Mouse (Mus musculus): ENCODE measurements at regions not wholly inside any gene's neighbourhood (a gene's known extent, or its start where the extent isn't known, plus 50 kb on each side); places are given as distances from the start of the nearest gene placed in this dataset.

GRCm38 (mm10) chr13:15907806-15908205, 103.8 kb upstream of the Inhba start:
- ATAC-seq (ENCODE audit: low FRiP score), result no peak
- Histone ChIP-seq H3K27me3 (ENCODE audit: control insufficient read depth, insufficient read depth, low read length) (no peaks in the 10 kb centered on the region), H3K4me2 (no peak overlapping the region), H3K9ac (ENCODE audit: low read length) (no peak overlapping the region), H3K4me1 (ENCODE audit: control insufficient read depth, insufficient read depth, low read length) (no peaks in the 10 kb centered on the region), H3K4me3 (ENCODE audit: low read depth, low read length) (no peak overlapping the region), H3K9me3 (ENCODE audit: control insufficient read depth, low read length) (no peaks in the 10 kb centered on the region), H3K27ac (ENCODE audit: low read depth, low read length) (no peak overlapping the region), H3K36me3 (ENCODE audit: control insufficient read depth, insufficient read depth, low read length) (no peaks in the 10 kb centered on the region)
- no peak for DNase-seq (ENCODE audit: low spot score, missing footprints)
- 63% methylated on average over 1 of the region's 1 CpGs for WGBS

GRCm38 (mm10) chr13:15910578-15910977, 101.1 kb upstream of the Inhba start:
- 80% methylated on average over 2 of the region's 2 CpGs for WGBS
- Histone ChIP-seq H3K4me3 (ENCODE audit: low read depth, low read length) (no peak overlapping the region), H3K4me1 (ENCODE audit: control insufficient read depth, insufficient read depth, low read length) (no peaks in the 10 kb centered on the region), H3K4me2 (no peak overlapping the region), H3K27ac (ENCODE audit: low read depth, low read length) (no peak overlapping the region), H3K27me3 (ENCODE audit: control insufficient read depth, insufficient read depth, low read length) (no peaks in the 10 kb centered on the region), H3K9me3 (ENCODE audit: control insufficient read depth, low read length) (no peaks in the 10 kb centered on the region), H3K36me3 (ENCODE audit: control insufficient read depth, insufficient read depth, low read length) (no peaks in the 10 kb centered on the region), H3K9ac (ENCODE audit: low read length) (no peak overlapping the region)
- no peak for ATAC-seq (ENCODE audit: low FRiP score)
- DNase-seq (ENCODE audit: low spot score, missing footprints), result no peak

GRCm38 (mm10) chr13:15911263-15911662, 100.4 kb upstream of the Inhba start:
- H3K27me3 ChIP-seq (ENCODE audit: control insufficient read depth, insufficient read depth, low read length), result no peaks in the 10 kb centered on the region
- 96% methylated on average over 1 of the region's 1 CpGs for WGBS
- no peak overlapping the region for H3K27ac ChIP-seq (ENCODE audit: low read depth, low read length)
- H3K4me2 ChIP-seq, result no peak overlapping the region
- H3K9ac ChIP-seq (ENCODE audit: low read length), result no peak overlapping the region
- ATAC-seq (ENCODE audit: low FRiP score) (no peak), DNase-seq (ENCODE audit: low spot score, missing footprints) (no peak)
- H3K9me3 ChIP-seq (ENCODE audit: control insufficient read depth, low read length), result no peaks in the 10 kb centered on the region
- H3K4me3 ChIP-seq (ENCODE audit: low read depth, low read length), result no peak overlapping the region
- H3K36me3 ChIP-seq (ENCODE audit: control insufficient read depth, insufficient read depth, low read length), result no peaks in the 10 kb centered on the region
- H3K4me1 ChIP-seq (ENCODE audit: control insufficient read depth, insufficient read depth, low read length), result no peaks in the 10 kb centered on the region

GRCm38 (mm10) chr13:15914270-15914669, 97.4 kb upstream of the Inhba start:
- H3K36me3 ChIP-seq (ENCODE audit: control insufficient read depth, insufficient read depth, low read length), result no peaks in the 10 kb centered on the region
- no peaks in the 10 kb centered on the region for H3K9me3 ChIP-seq (ENCODE audit: control insufficient read depth, low read length)
- DNase-seq (ENCODE audit: low spot score, missing footprints), result no peak
- H3K4me3 ChIP-seq (ENCODE audit: low read depth, low read length), result no peak overlapping the region
- H3K9ac ChIP-seq (ENCODE audit: low read length), result no peak overlapping the region
- H3K4me1 ChIP-seq (ENCODE audit: control insufficient read depth, insufficient read depth, low read length), result no peaks in the 10 kb centered on the region
- no peaks in the 10 kb centered on the region for H3K27me3 ChIP-seq (ENCODE audit: control insufficient read depth, insufficient read depth, low read length)
- H3K4me2 ChIP-seq, result no peak overlapping the region
- 88% methylated on average over 1 of the region's 1 CpGs for WGBS
- H3K27ac ChIP-seq (ENCODE audit: low read depth, low read length), result no peak overlapping the region
- no peak for ATAC-seq (ENCODE audit: low FRiP score)

- WGBS, result 90% methylated on average over 3 of the region's 3 CpGs
These were observed 81.8 kb upstream of the Inhba start for GRCm38 (mm10) chr13:15929890-15930289.

GRCm38 (mm10) chr13:15931553-15932162, 80.0 kb upstream of the Inhba start:
- DNase-seq (ENCODE audit: low spot score, missing footprints), result no peak
- no peaks in the 10 kb centered on the region for H3K36me3 ChIP-seq (ENCODE audit: control insufficient read depth, insufficient read depth, low read length)
- no peaks in the 10 kb centered on the region for H3K27me3 ChIP-seq (ENCODE audit: control insufficient read depth, insufficient read depth, low read length)
- 0 out of 2 replicates have a peak, but pooled peaks have one; percentile 27 for ATAC-seq (ENCODE audit: low FRiP score)
- no peaks in the 10 kb centered on the region for H3K4me1 ChIP-seq (ENCODE audit: control insufficient read depth, insufficient read depth, low read length)
- no peak overlapping the region for H3K27ac ChIP-seq (ENCODE audit: low read depth, low read length)
- 28% methylated on average over 5 of the region's 5 CpGs for WGBS
- H3K4me2 ChIP-seq, result no peak overlapping the region
- H3K4me3 ChIP-seq (ENCODE audit: low read depth, low read length), result no peak overlapping the region
- H3K9ac ChIP-seq (ENCODE audit: low read length), result no peak overlapping the region
- H3K9me3 ChIP-seq (ENCODE audit: control insufficient read depth, low read length), result no peaks in the 10 kb centered on the region

More at GRCm38 (mm10) chr13:15929890-15930289, 81.8 kb upstream of the Inhba start:
- no peaks in the 10 kb centered on the region for H3K27me3 ChIP-seq (ENCODE audit: control insufficient read depth, insufficient read depth, low read length)
- no peaks in the 10 kb centered on the region for H3K36me3 ChIP-seq (ENCODE audit: control insufficient read depth, insufficient read depth, low read length)
- H3K4me3 ChIP-seq (ENCODE audit: low read depth, low read length), result no peak overlapping the region
- H3K4me2 ChIP-seq, result no peak overlapping the region
- no peak for ATAC-seq (ENCODE audit: low FRiP score)
- no peak overlapping the region for H3K9ac ChIP-seq (ENCODE audit: low read length)
- H3K27ac ChIP-seq (ENCODE audit: low read depth, low read length), result no peak overlapping the region
- H3K9me3 ChIP-seq (ENCODE audit: control insufficient read depth, low read length), result no peaks in the 10 kb centered on the region
- DNase-seq (ENCODE audit: low spot score, missing footprints), result no peak
- H3K4me1 ChIP-seq (ENCODE audit: control insufficient read depth, insufficient read depth, low read length), result no peaks in the 10 kb centered on the region

- Histone ChIP-seq H3K36me3 (ENCODE audit: control insufficient read depth, insufficient read depth, low read length) (no peaks in the 10 kb centered on the region), H3K9me3 (ENCODE audit: control insufficient read depth, low read length) (no peaks in the 10 kb centered on the region), H3K27ac (ENCODE audit: low read depth, low read length) (no peak overlapping the region), H3K4me1 (ENCODE audit: control insufficient read depth, insufficient read depth, low read length) (no peaks in the 10 kb centered on the region), H3K27me3 (ENCODE audit: control insufficient read depth, insufficient read depth, low read length) (no peaks in the 10 kb centered on the region), H3K9ac (ENCODE audit: low read length) (no peak overlapping the region), H3K4me3 (ENCODE audit: low read depth, low read length) (no peak overlapping the region), H3K4me2 (no peak overlapping the region)
- DNase-seq (ENCODE audit: low spot score, missing footprints) (no peak), ATAC-seq (ENCODE audit: low FRiP score) (no peak)
- WGBS, result 84% methylated on average over 1 of the region's 1 CpGs
These were observed 76.0 kb upstream of the Inhba start for GRCm38 (mm10) chr13:15935689-15936088.

- H3K27me3 ChIP-seq (ENCODE audit: control insufficient read depth, insufficient read depth, low read length), result no peaks in the 10 kb centered on the region
- H3K9me3 ChIP-seq (ENCODE audit: control insufficient read depth, low read length), result no peaks in the 10 kb centered on the region
- DNase-seq (ENCODE audit: low spot score, missing footprints), result no peak
- 88% methylated on average over 1 of the region's 1 CpGs for WGBS
- H3K9ac ChIP-seq (ENCODE audit: low read length), result no peak overlapping the region
- ATAC-seq (ENCODE audit: low FRiP score), result no peak
- no peaks in the 10 kb centered on the region for H3K36me3 ChIP-seq (ENCODE audit: control insufficient read depth, insufficient read depth, low read length)
- no peaks in the 10 kb centered on the region for H3K4me1 ChIP-seq (ENCODE audit: control insufficient read depth, insufficient read depth, low read length)
- H3K4me3 ChIP-seq (ENCODE audit: low read depth, low read length), result no peak overlapping the region
- H3K4me2 ChIP-seq, result no peak overlapping the region
- no peak overlapping the region for H3K27ac ChIP-seq (ENCODE audit: low read depth, low read length)
These were observed 75.5 kb upstream of the Inhba start for GRCm38 (mm10) chr13:15936109-15936508.

- no peak for ATAC-seq (ENCODE audit: low FRiP score)
- H3K9ac ChIP-seq (ENCODE audit: low read length), result no peak overlapping the region
- H3K27me3 ChIP-seq (ENCODE audit: control insufficient read depth, insufficient read depth, low read length), result no peaks in the 10 kb centered on the region
- no peaks in the 10 kb centered on the region for H3K9me3 ChIP-seq (ENCODE audit: control insufficient read depth, low read length)
- no peak overlapping the region for H3K4me2 ChIP-seq
- H3K36me3 ChIP-seq (ENCODE audit: control insufficient read depth, insufficient read depth, low read length), result no peaks in the 10 kb centered on the region
- H3K4me3 ChIP-seq (ENCODE audit: low read depth, low read length), result no peak overlapping the region
- WGBS, result 86% methylated on average over 4 of the region's 4 CpGs
- no peaks in the 10 kb centered on the region for H3K4me1 ChIP-seq (ENCODE audit: control insufficient read depth, insufficient read depth, low read length)
- no peak overlapping the region for H3K27ac ChIP-seq (ENCODE audit: low read depth, low read length)
- no peak for DNase-seq (ENCODE audit: low spot score, missing footprints)
These were observed 61.5 kb upstream of the Inhba start for GRCm38 (mm10) chr13:15950143-15950542.

Measured in midbrain, embryonic 11.5 days (tissue).